Mouse (Mus musculus) megakaryocyte-erythroid progenitor cell, adult 5-6 weeks (primary cell): Measurements from ENCODE around the gene Herc6. TPM values are rescaled to one million over a fixed set of nuclear protein-coding genes. Genes with fewer than 3 reads are reported as not detected.

ENCODE experiments used
- ATAC-seq: replicated peaks from 2 replicates; pipeline ENCODE4 v1.8.0; 2016; ENCODE audit warnings: mild to moderate bottlenecking, inconsistent platforms; ENCODE audit not compliant: severe bottlenecking, poor library complexity, low FRiP score, low TSS enrichment
- total RNA-seq, 2 experiments: library from RNA; stranded (forward) in 1 of 2; stranded (reverse) in 1 of 2; fragments of 200-1000, 215-1000 nt in 1 of 2; fragments of >200 nt in 1 of 2; fragmentation: Nextera tagmentation in 1 of 2; gene quantifications; 2 replicates each; pipeline ENCODE4 v1.2.3; 2014 to 2017

The Herc6 gene
- total RNA-seq, 2 experiments from 2014 or later, result 11.6 to 35.6 TPM

- peak; percentile 84 for ATAC-seq
Observed at GRCm38 (mm10) chr6:57570170-57570974, 10.4 kb upstream of the Herc6 start.

GRCm38 (mm10) chr6:57571587-57571986 is 9.2 kb upstream of the Herc6 start:
- ATAC-seq, result no peak

- no peak for ATAC-seq
Observed at GRCm38 (mm10) chr6:57581595-57581994, 795 bp downstream of the Herc6 start.

- ATAC-seq, result peak; percentile 30; the same call in 1 of the 2 replicates
Observed at GRCm38 (mm10) chr6:57582356-57582755, 1.6 kb downstream of the Herc6 start.

- ATAC-seq, result no peak
Observed at GRCm38 (mm10) chr6:57605546-57606307, 24.9 kb downstream of the Herc6 start.

- no peak for ATAC-seq
Observed at GRCm38 (mm10) chr6:57607999-57608398, 27.2 kb downstream of the Herc6 start.

- ATAC-seq, result 0 out of 2 replicates have a peak, but pooled peaks have one; percentile 44
Observed at GRCm38 (mm10) chr6:57609631-57610030, 28.8 kb downstream of the Herc6 start.

GRCm38 (mm10) chr6:57615788-57616187 is 35.0 kb downstream of the Herc6 start:
- no peak for ATAC-seq

- ATAC-seq, result no peak
Observed at GRCm38 (mm10) chr6:57639531-57639930, 58.7 kb downstream of the Herc6 start.

GRCm38 (mm10) chr6:57641789-57642188 is 61.0 kb downstream of the Herc6 start:
- ATAC-seq, result peak; percentile 95

GRCm38 (mm10) chr6:57647256-57647655 is 66.5 kb downstream of the Herc6 start:
- no peak for ATAC-seq

GRCm38 (mm10) chr6:57661295-57661694 is 80.5 kb downstream of the Herc6 start:
- no peak for ATAC-seq

- ATAC-seq, result no peak
Observed at GRCm38 (mm10) chr6:57684156-57684555, 103.4 kb downstream of the Herc6 start.

- peak; percentile 99 for ATAC-seq
Observed at GRCm38 (mm10) chr6:57691467-57692261, 110.9 kb downstream of the Herc6 start, which contains the start of gene Pyurf. Gene Pyurf, minus strand, starts transcription at chr6:57692078.

- ATAC-seq, result no peak
Observed at GRCm38 (mm10) chr6:57693116-57693515, 112.3 kb downstream of the Herc6 start.

- no peak for ATAC-seq
Observed at GRCm38 (mm10) chr6:57701686-57702085, 120.9 kb downstream of the Herc6 start.

GRCm38 (mm10) chr6:57702376-57702742 is 121.6 kb downstream of the Herc6 start, which contains the start of gene Lancl2:
Gene Lancl2, plus strand, starts transcription at chr6:57702540.
- peak; percentile 36 for ATAC-seq

- ATAC-seq, result peak; percentile 97
Observed at GRCm38 (mm10) chr6:57702743-57703499, 122.1 kb downstream of the Herc6 start.

GRCm38 (mm10) chr6:57703703-57704102 is 122.9 kb downstream of the Herc6 start:
- peak; percentile 12; the same call in 1 of the 2 replicates for ATAC-seq
